Mouse (Mus musculus) embryonic facial prominence, embryonic 13.5 days (tissue): ENCODE measurements around the gene Mex3a. TPM values are rescaled to one million over a fixed set of nuclear protein-coding genes. Genes with fewer than 3 reads are reported as not detected.

Experiments
- ATAC-seq: fragments of 200-750 bp; cut with Nextera tagmentation; 2 replicates; pipeline ENCODE4 v1.8.0; 2017; ENCODE audit warnings: low read depth; ENCODE audit not compliant: insufficient number of reproducible peaks, insufficient read depth, low FRiP score, low TSS enrichment
- H3K27ac ChIP-seq: fragments of 300-500 bp; sonication (generic); 2 replicates; pipeline ENCODE4 v1.5.1; 2015; ENCODE audit warnings: moderate library complexity, mild to moderate bottlenecking, inconsistent platforms
- H3K27me3 ChIP-seq: fragments of 300-500 bp; sonication (generic); 2 replicates; pipeline ENCODE4 v1.6.1; 2015; ENCODE audit warnings: mild to moderate bottlenecking, inconsistent platforms
- H3K36me3 ChIP-seq: fragments of 300-500 bp; sonication (generic); 2 replicates; pipeline ENCODE4 v1.6.1; 2015; ENCODE audit warnings: mild to moderate bottlenecking, inconsistent platforms
- H3K4me1 ChIP-seq: fragments of 300-500 bp; sonication (generic); 2 replicates; pipeline ENCODE4 v1.6.1; 2015; ENCODE audit warnings: inconsistent platforms
- H3K4me2 ChIP-seq: fragments of 300-500 bp; sonication (generic); 2 replicates; pipeline ENCODE4 v1.6.1; 2015; ENCODE audit warnings: moderate library complexity, mild to moderate bottlenecking, inconsistent platforms
- H3K4me3 ChIP-seq: fragments of 300-500 bp; sonication (generic); 2 replicates; pipeline ENCODE4 v1.5.1; 2015; ENCODE audit warnings: mild to moderate bottlenecking, inconsistent platforms
- H3K9ac ChIP-seq: fragments of 300-500 bp; sonication (generic); 2 replicates; pipeline ENCODE4 v1.6.1; 2015; ENCODE audit warnings: mild to moderate bottlenecking, inconsistent platforms
- H3K9me3 ChIP-seq: fragments of 300-500 bp; sonication (generic); 2 replicates; pipeline ENCODE4 v1.6.1; 2016; ENCODE audit warnings: inconsistent platforms
- WGBS: fragments of 180-500 bp; shearing (Covaris S2); methylation state at CpG from one replicate; pipeline ENCODE4 v1.1.7; 2015; ENCODE audit warnings: mixed read lengths; 5-methylcytosine and 5-hydroxymethylcytosine counted together
- polyA plus RNA-seq: library from polyadenylated mRNA; unstranded; fragments of >200 nt; fragmentation: Nextera tagmentation; extraction: Ambion mirVana; gene quantifications from 2 replicates; pipeline ENCODE4 v1.2.1, GENCODE M21; 2015

The Mex3a gene
- polyA plus RNA-seq, 1 experiment from 2014 or later: 33.4 TPM

- Histone ChIP-seq H3K27ac (no peak overlapping the region), H3K4me1 (peaks cover 58% of the 10 kb centered on the region), H3K27me3 (no peaks in the 10 kb centered on the region), H3K9me3 (no peaks in the 10 kb centered on the region), H3K36me3 (peaks cover 41% of the 10 kb centered on the region), H3K9ac (no peak overlapping the region), H3K4me2 (peak overlapping the region; percentile 91), H3K4me3 (no peak overlapping the region)
- WGBS: 70% methylated on average over 4 of the region's 4 CpGs
- ATAC-seq: no peak
Observed at GRCm38 (mm10) chr3:88499580-88499979, 32.6 kb upstream of the Mex3a start.

- H3K4me1 ChIP-seq: peaks cover 58% of the 10 kb centered on the region
- H3K9ac ChIP-seq: no peak overlapping the region
Observed at GRCm38 (mm10) chr3:88500087-88500486, 32.1 kb upstream of the Mex3a start.

GRCm38 (mm10) chr3:88500655-88501365 lies 31.4 kb upstream of the Mex3a start:
- peaks cover 58% of the 10 kb centered on the region for H3K4me1 ChIP-seq
- whole genome bisulfite sequencing: 58% methylated on average over 4 of the region's 4 CpGs
- H3K36me3 ChIP-seq: peaks cover 31% of the 10 kb centered on the region
- H3K4me3 ChIP-seq: peak overlapping the region; percentile 96
- H3K9ac ChIP-seq: peak overlapping the region; percentile 97
- no peak overlapping the region for H3K27ac ChIP-seq
- no peaks in the 10 kb centered on the region for H3K9me3 ChIP-seq
- H3K27me3 ChIP-seq: no peaks in the 10 kb centered on the region
- H3K4me2 ChIP-seq: peak overlapping the region; percentile 91
- ATAC-seq: no peak

More at GRCm38 (mm10) chr3:88500087-88500486, 32.1 kb upstream of the Mex3a start:
- Histone ChIP-seq H3K4me2 (peak overlapping the region; percentile 91), H3K9me3 (no peaks in the 10 kb centered on the region), H3K27ac (no peak overlapping the region), H3K4me3 (peak overlapping the region; percentile 96; the same call in 1 of the 2 replicates), H3K27me3 (no peaks in the 10 kb centered on the region), H3K36me3 (peaks cover 36% of the 10 kb centered on the region)
- no peak for ATAC-seq
- 86% methylated on average over 7 of the region's 7 CpGs for WGBS

GRCm38 (mm10) chr3:88501366-88502030 lies 30.7 kb upstream of the Mex3a start:
- H3K27ac ChIP-seq: peak overlapping the region; percentile 99
- H3K4me2 ChIP-seq: peak overlapping the region; percentile 91
- H3K4me3 ChIP-seq: peak overlapping the region; percentile 96
- no peaks in the 10 kb centered on the region for H3K27me3 ChIP-seq
- WGBS: 46% methylated on average over 6 of the region's 6 CpGs
- no peak for ATAC-seq
- H3K4me1 ChIP-seq: peaks cover 61% of the 10 kb centered on the region
- peaks cover 28% of the 10 kb centered on the region for H3K36me3 ChIP-seq
- peak overlapping the region; percentile 97 for H3K9ac ChIP-seq
- H3K9me3 ChIP-seq: no peaks in the 10 kb centered on the region

GRCm38 (mm10) chr3:88502031-88502571 lies 30.1 kb upstream of the Mex3a start:
- no peak for ATAC-seq
- Histone ChIP-seq H3K36me3 (peaks cover 28% of the 10 kb centered on the region), H3K4me1 (peaks cover 65% of the 10 kb centered on the region), H3K4me2 (peak overlapping the region; percentile 91), H3K27me3 (no peaks in the 10 kb centered on the region), H3K27ac (peak overlapping the region; percentile 99), H3K9me3 (no peaks in the 10 kb centered on the region), H3K9ac (peak overlapping the region; percentile 97), H3K4me3 (peak overlapping the region; percentile 96)
- 7% methylated on average over 11 of the region's 11 CpGs for WGBS

- Histone ChIP-seq H3K27ac (peak overlapping the region; percentile 99), H3K27me3 (no peaks in the 10 kb centered on the region), H3K4me1 (peaks cover 67% of the 10 kb centered on the region), H3K4me2 (peak overlapping the region; percentile 91), H3K36me3 (peaks cover 20% of the 10 kb centered on the region), H3K9ac (peak overlapping the region; percentile 97), H3K9me3 (no peaks in the 10 kb centered on the region), H3K4me3 (peak overlapping the region; percentile 96)
- under 1% methylated on average over 55 of the region's 55 CpGs for WGBS
- ATAC-seq: peak; percentile 84
Observed at GRCm38 (mm10) chr3:88502641-88503504, 29.3 kb upstream of the Mex3a start.

- Histone ChIP-seq H3K9ac (peak overlapping the region; percentile 97), H3K4me3 (peak overlapping the region; percentile 96), H3K27me3 (no peaks in the 10 kb centered on the region), H3K4me1 (peaks cover 67% of the 10 kb centered on the region), H3K27ac (peak overlapping the region; percentile 99), H3K36me3 (peaks cover 19% of the 10 kb centered on the region), H3K4me2 (peak overlapping the region; percentile 91), H3K9me3 (no peaks in the 10 kb centered on the region)
- WGBS: 9% methylated on average over 4 of the region's 4 CpGs
- ATAC-seq: peak; percentile 32; the same call in 1 of the 2 replicates
Observed at GRCm38 (mm10) chr3:88503505-88503863, 28.7 kb upstream of the Mex3a start.

GRCm38 (mm10) chr3:88503881-88504746 lies 28.1 kb upstream of the Mex3a start:
- WGBS: 13% methylated on average over 8 of the region's 8 CpGs
- Histone ChIP-seq H3K4me2 (peak overlapping the region; percentile 91), H3K36me3 (peaks cover 13% of the 10 kb centered on the region), H3K27ac (peak overlapping the region; percentile 99), H3K9me3 (no peaks in the 10 kb centered on the region), H3K9ac (peak overlapping the region; percentile 27), H3K27me3 (no peaks in the 10 kb centered on the region), H3K4me1 (peaks cover 68% of the 10 kb centered on the region), H3K4me3 (peak overlapping the region; percentile 96)
- ATAC-seq: peak; percentile 33; the same call in 1 of the 2 replicates

GRCm38 (mm10) chr3:88505081-88505480 lies 27.1 kb upstream of the Mex3a start:
- no peak for ATAC-seq
- 27% methylated on average over 6 of the region's 6 CpGs for WGBS
- peak overlapping the region; percentile 43 for H3K4me2 ChIP-seq
- H3K9me3 ChIP-seq: no peaks in the 10 kb centered on the region
- H3K4me3 ChIP-seq: 0 out of 2 replicates have a peak overlapping the region, but pooled peaks have one; percentile 6
- H3K27me3 ChIP-seq: no peaks in the 10 kb centered on the region
- H3K4me1 ChIP-seq: peaks cover 72% of the 10 kb centered on the region
- H3K27ac ChIP-seq: peak overlapping the region; percentile 99
- peaks cover 5% of the 10 kb centered on the region for H3K36me3 ChIP-seq
- 0 out of 2 replicates have a peak overlapping the region, but pooled peaks have one; percentile 51 for H3K9ac ChIP-seq

- Histone ChIP-seq H3K4me1 (peaks cover 72% of the 10 kb centered on the region), H3K27me3 (no peaks in the 10 kb centered on the region), H3K36me3 (peaks cover under 1% of the 10 kb centered on the region; the same call in 1 of the 2 replicates), H3K4me3 (0 out of 2 replicates have a peak overlapping the region, but pooled peaks have one; percentile 6), H3K9ac (peak overlapping the region; percentile 51; the same call in 1 of the 2 replicates), H3K4me2 (peak overlapping the region; percentile 43), H3K9me3 (no peaks in the 10 kb centered on the region), H3K27ac (peak overlapping the region; percentile 99)
- no peak for ATAC-seq
- 22% methylated on average over 7 of the region's 7 CpGs for WGBS
Observed at GRCm38 (mm10) chr3:88505765-88506164, 26.4 kb upstream of the Mex3a start.
